Mouse (Mus musculus) B cell, adult (primary cell): ENCODE results near the gene Gm20850. TPM values are rescaled to one million over a fixed set of nuclear protein-coding genes. Genes with fewer than 3 reads are reported as not detected.

ENCODE experiments used
- total RNA-seq: library from RNA; stranded (reverse); gene quantifications from 4 replicates; pipeline ENCODE4 v1.2.4, GENCODE M21; 2023; ENCODE audit not compliant: inconsistent age

Gene Gm20850
- total RNA-seq, result not detected in 4 replicates

DNA sequence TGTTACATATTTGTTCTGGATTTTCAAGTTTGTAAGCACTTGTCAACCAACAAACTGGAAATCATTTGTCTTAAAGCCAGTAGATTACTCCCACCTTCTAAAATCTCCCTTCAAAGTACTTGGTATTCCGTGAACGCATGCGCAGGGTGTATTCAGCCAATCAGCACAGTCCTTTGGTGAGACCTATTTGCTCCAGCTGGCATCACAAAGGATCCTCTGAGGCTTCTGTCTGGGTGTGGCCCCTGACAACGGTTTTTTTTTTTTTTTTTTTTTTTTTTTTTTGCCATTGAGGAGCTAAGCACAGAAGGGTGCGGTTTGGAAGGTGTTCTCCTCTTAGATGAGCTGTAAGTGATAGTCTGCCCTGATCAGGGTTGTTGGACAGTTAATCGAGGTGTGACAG, at the start of gene Gm20850:
Gene Gm20850 (plus strand): TSS at position 301 of the 400 bp plus-strand sequence.

